Mouse (Mus musculus) erythroblast, embryonic 14.5 days (primary cell): Measurements from ENCODE around the gene Fasn.

ENCODE experiments used
- GATA1 ChIP-seq: IDR thresholded peaks from 2 replicates; pipeline ENCODE4 v1.6.1; 2012; ENCODE audit warnings: low read length, inconsistent platforms, mixed read lengths
- TAL1 ChIP-seq: IDR thresholded peaks from 3 replicates; pipeline ENCODE4 v1.6.1; 2012; ENCODE audit warnings: low read length, inconsistent platforms, mixed read lengths

GRCm38 (mm10) chr11:120823551-120823947 is 798 bp downstream of the Fasn start:
- TF ChIP-seq TAL1 (no peak), GATA1 (no peak)
